Mouse (Mus musculus) thymus, postnatal 0 days (tissue): ENCODE results near the gene H2-M5. TPM values are rescaled to one million over a fixed set of nuclear protein-coding genes. Genes with fewer than 3 reads are reported as not detected.
"Not testable (repeated sequence)": the region's sequence is repeated elsewhere in the genome, so short reads cannot be mapped to it uniquely, and the experiment has no call there.

ENCODE experiments used
- DNase-seq: peaks from one replicate; pipeline ENCODE4 v3.0.0-alpha.2; 2015; ENCODE audit warnings: low spot score
- polyA plus RNA-seq: library from polyadenylated mRNA; unstranded; fragments of >200 nt; fragmentation: Nextera tagmentation; extraction: Ambion mirVana; gene quantifications from 2 replicates; pipeline ENCODE4 v1.2.1, GENCODE M21; 2015

Gene H2-M5
- polyA plus RNA-seq, 1 experiment from 2014 or later: 0.09 TPM

GRCm38 (mm10) chr17:36993770-36994325 is 4.5 kb upstream of the H2-M5 start:
- DNase-seq: no peak

GRCm38 (mm10) chr17:36992336-36993104 is 3.2 kb upstream of the H2-M5 start:
- no peak for DNase-seq

GRCm38 (mm10) chr17:36990630-36991029 is 1.3 kb upstream of the H2-M5 start:
- DNase-seq: not testable (repeated sequence)

- no peak for DNase-seq
These were observed 862 bp downstream of the H2-M5 start for GRCm38 (mm10) chr17:36988475-36988874.

GRCm38 (mm10) chr17:36982253-36983155 is 6.8 kb downstream of the H2-M5 start:
- peak; percentile 39 for DNase-seq

- DNase-seq: no peak
These were observed 7.5 kb downstream of the H2-M5 start for GRCm38 (mm10) chr17:36981845-36982244.

- no peak for DNase-seq
These were observed 8.0 kb downstream of the H2-M5 start, which contains the start of gene 2410137M14Rik for GRCm38 (mm10) chr17:36981221-36981813. Gene 2410137M14Rik, minus strand, starts transcription at chr17:36981237.

GRCm38 (mm10) chr17:36973271-36973787 is 16.0 kb downstream of the H2-M5 start:
- no peak for DNase-seq

- peak; percentile 36 for DNase-seq
These were observed 16.5 kb downstream of the H2-M5 start for GRCm38 (mm10) chr17:36972791-36973190.

- DNase-seq: peak; percentile 21
These were observed 18.0 kb downstream of the H2-M5 start for GRCm38 (mm10) chr17:36971172-36971850.

GRCm38 (mm10) chr17:36970316-36970890 is 18.9 kb downstream of the H2-M5 start:
- DNase-seq: no peak

GRCm38 (mm10) chr17:36966875-36967274 is 22.5 kb downstream of the H2-M5 start:
- no peak for DNase-seq

GRCm38 (mm10) chr17:36961125-36961524 is 28.2 kb downstream of the H2-M5 start:
- DNase-seq: no peak

GRCm38 (mm10) chr17:36958884-36959283 is 30.5 kb downstream of the H2-M5 start:
- no peak for DNase-seq

GRCm38 (mm10) chr17:36957999-36958743 is 31.2 kb downstream of the H2-M5 start, which contains the start of the genes Znrd1 and Znrd1as:
Gene Znrd1, minus strand, starts transcription at chr17:36958559.
Gene Znrd1as, plus strand, starts transcription at chr17:36958592.
- DNase-seq: peak; percentile 92

- no peak for DNase-seq
These were observed 36.3 kb downstream of the H2-M5 start for GRCm38 (mm10) chr17:36953062-36953461.

- DNase-seq: no peak
These were observed 36.7 kb downstream of the H2-M5 start for GRCm38 (mm10) chr17:36952631-36953030.

- DNase-seq: peak; percentile 98
These were observed 38.1 kb downstream of the H2-M5 start, which contains the start of gene Ppp1r11 for GRCm38 (mm10) chr17:36950981-36951947. Gene Ppp1r11, minus strand, starts transcription at chr17:36951741.
